Mouse (Mus musculus) thymus, adult 18-20 months (tissue): ENCODE results near the gene Gm6460.
"Not testable (repeated sequence)": the region's sequence is repeated elsewhere in the genome, so short reads cannot be mapped to it uniquely, and the experiment has no call there.

Experiments used
- DNase-seq, 2 experiments: peaks; one replicate each; pipeline ENCODE4 v3.0.0; 2022; ENCODE audit warnings: mixed read lengths in 2 of 2

Gm6460 gene

DNA sequence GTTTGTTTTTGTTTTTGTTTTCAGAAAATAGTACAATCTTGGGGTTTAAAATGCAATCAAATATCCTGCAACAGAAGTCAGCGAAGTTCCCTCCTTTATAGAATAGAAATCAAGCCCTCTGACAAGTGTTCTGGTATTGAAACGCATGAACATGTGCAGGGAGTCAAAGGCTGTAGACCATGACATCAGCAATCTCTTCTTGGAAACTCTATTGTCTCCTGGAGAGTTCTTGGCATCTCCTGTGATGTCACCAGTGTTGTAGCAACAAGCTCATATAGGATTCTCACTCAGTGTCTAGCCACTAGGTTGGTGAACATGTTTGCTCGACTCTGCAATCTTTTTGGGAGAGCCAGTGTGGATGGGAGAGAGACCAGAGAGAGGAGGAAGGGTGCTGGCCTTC is at the start of gene Gm6460:
Gene Gm6460, plus strand, starts transcription at position 301 of the 400 bp plus-strand sequence.
- not testable (repeated sequence) for DNase-seq
